Mouse (Mus musculus) spleen, postnatal 14 days (tissue): ENCODE results near the gene Lrrfip1.

Experiments
- DNase-seq, 2 experiments: peaks; one replicate each; pipeline ENCODE4 v3.0.0; 2021 to 2022; ENCODE audit warnings: low spot score in 2 of 2

The Lrrfip1 gene

DNA sequence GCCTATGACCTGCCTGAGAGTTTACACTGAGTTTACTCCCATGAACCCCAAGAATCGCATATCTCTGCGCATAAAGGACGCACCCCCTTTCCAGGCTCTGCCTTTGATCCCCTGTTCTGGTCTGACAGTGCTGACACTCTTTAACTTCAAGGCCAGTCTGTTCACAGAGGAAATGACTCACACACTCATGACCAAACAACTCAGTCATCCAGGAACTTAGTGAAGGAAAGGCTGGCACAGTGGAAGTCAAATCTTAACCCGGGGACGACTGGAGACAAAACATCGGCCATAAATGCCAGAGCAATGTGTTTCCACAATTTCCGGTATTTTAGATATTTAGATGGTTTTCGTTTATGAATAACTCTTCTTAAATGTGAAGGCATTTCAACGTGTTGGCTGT, 25.4 kb downstream of the Lrrfip1 start:
- no peak for DNase-seq

DNA sequence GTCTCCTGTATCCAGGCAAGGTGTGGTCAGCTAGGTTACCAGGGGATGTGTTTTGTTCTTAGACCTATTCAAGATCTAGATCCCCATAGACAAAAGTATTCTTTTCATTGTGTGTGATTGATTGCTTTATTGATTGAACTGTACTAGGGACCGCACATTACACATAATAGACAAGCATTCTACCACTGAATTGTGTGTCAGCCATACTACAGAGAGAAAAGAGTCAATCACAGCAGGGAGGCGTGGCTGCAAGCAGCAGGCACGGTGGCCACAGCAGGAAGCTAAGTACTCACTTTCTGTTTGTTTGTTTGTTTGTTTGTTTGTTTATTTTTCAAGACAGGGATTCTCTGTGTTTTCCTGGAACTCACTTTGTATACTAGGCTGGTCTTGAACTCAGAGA, 25.9 kb downstream of the Lrrfip1 start:
- no peak for DNase-seq

DNA sequence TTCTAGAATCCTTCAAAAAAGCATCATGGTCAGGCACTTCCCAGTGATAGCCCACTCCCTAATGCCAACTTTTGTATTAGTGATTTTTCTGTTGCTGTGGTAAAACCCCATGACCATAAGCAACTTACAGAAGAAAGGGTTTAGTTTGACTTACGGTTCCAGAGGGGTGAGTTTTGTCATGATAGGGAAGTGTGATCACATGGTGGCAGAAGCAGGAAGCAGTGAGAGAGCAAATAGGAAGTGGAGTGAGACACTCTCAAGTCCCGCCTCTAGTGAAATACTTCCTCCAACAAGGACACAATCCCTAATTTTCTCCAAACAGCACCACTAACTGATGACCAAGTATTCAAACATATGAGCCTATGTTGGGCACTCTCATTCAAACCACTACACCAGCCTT, 28.4 kb downstream of the Lrrfip1 start:
- no peak for DNase-seq

DNA sequence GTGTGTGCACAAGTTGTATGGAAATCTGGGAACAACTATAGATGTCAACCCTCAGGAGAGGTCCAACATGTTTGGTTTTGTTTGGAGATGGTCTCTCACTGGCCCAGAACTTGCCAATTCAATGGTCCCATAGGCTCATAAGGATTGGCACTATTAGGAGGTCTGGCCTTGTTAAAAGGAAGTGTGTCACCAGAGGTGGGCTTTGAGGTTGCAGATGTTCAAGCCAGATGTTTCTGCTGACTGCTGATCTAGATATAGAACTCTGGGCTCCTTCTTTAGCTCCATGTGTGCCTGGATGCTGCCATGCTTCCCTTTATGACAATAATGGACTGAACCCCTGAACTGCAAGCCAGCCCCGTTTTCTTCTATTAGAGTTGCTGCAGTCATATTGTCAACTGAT, 31.8 kb downstream of the Lrrfip1 start:
- no peak for DNase-seq

DNA sequence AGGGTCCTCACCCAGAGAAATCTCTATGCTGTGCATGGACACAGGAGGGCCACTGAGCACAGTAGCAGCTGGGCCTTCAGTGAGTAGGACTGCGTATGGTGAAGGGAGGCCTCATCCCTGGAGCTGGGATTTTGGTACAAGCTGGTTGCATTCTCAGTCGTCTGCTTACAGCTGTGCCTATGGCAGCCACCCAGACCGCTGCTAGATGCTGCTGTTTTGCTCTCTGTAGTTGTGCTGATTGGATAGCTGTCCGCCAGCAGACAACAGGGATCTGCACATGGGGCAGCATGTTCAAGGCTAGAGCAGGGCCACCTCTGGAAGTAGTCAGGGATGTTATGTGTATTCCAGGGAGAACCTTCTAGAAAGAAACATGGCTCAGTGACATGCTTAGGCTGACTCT, 33.0 kb downstream of the Lrrfip1 start:
- no peak for DNase-seq

DNA sequence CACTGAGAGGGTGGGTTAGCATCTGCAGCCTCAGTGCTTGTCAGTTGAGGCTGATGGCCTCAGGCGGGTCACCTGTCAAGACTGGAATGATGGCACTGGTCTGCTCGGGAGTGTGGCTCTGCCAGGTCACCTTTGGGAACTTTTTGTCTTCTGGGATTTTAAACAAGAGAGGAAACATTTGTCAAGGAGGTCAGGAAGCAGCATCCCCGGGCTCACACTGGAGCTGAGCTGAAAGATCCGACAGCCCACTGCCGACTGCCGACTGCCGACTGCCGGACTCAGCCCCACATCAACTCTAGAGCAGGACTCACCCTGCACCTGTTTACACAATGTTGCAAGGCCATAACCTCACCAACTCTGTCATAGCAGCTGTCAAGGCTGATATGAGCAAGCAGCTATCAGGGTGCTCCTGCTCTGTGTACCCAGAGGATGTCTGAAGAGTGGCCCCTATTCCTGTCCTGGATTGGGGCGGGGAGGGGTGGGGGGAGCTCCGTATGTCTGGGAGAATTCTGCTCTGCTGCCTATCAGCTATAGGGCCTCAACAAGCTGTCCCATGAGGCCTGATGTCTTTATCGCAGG, 33.9 kb downstream of the Lrrfip1 start:
- no peak for DNase-seq

DNA sequence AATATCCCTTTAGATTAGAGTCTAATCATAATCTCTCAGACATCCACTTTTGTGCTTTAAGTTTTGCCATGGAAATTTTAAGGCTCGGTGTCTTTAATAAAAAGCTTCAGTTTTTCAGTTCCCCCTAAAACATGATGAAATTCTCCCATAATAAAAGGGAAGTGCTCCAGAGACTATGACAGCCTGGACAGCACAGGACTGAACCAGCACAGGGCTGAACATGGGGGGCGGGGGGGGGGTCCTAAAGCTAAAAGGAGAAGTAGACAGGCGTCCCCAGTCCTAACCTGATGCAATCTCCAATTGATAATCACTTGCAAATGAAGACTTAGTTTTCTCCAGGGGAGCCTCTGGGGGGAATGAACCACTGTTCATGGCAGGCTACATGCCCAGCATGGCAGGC, 36.0 kb downstream of the Lrrfip1 start:
- no peak for DNase-seq

DNA sequence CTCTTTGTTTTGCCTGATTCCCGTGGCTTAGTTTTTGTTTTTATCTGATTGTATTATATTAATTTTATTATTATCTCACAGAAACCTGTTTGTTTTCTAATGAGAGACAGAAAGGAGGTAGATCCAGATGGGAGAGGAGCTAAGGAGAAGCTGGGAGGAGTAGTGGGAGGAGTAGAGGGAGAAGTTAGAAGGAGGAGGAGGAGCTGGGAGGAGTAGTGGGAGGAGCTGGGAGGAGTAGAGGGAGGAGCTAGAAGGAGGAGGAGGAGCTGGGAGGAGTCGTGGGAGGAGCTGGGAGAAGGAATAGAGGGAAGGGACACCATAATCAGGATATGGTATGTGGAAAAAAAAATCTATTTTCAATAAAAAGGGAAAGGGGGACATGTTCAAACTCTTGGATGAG, 36.7 kb downstream of the Lrrfip1 start:
- no peak for DNase-seq

DNA sequence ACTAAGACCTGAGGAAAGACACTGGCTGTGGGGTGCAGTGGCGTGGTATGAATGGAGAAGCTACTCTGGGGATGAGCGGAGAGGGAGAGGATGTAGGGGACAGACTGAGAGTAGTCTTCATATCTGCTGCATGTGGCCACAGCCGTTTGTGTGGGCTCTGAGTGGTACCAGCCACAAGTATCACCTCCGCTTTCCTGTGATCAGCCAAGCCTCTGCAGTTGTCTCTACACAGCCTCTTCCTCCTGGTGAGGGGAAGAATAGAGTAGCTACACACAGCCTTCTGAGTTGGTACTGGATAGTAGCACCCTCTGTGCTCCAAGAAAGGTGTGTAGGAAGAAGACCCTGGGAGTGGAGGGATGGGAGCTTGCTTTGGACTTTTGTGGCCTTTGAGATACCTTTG, 38.7 kb downstream of the Lrrfip1 start:
- no peak for DNase-seq

DNA sequence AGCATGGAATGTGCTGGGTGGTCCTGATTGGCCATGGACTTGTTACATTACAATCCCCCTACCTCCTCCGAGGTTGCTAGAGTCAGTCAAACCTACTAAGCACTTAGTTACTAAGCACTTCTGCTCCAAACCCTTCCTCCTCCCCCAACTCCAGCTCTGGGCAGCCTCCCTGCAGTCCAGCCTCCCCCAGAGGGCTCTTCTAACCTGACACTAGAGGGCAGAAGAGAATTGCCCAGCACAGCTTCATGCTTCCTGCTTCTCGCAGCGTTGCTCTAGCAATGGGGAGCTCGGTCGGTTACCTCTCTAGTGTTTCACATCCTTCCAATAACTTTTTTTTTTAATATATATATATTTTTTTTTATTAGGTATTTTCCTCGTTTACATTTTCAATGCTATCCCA, 39.5 kb downstream of the Lrrfip1 start:
- DNase-seq: no peak

DNA sequence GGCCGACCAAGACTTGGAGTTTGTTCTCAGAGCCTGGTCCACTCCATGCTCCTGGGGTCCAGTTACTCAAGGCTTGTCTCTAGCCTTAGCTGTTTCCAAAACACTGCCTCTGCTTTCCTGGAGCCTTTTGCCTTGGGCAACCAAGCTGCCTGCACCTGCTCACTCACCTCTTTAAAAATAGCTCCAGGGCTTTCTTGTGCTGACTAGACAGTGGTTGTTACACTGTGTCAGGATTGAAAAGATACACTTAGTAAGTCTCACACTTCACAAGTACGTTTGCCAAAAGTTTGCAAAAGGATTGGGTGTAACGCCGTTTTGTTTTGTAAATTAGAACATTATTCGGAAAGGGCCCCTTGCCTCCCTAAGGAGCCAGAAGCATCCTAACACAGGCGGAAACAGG, 40.0 kb downstream of the Lrrfip1 start:
- no peak for DNase-seq

DNA sequence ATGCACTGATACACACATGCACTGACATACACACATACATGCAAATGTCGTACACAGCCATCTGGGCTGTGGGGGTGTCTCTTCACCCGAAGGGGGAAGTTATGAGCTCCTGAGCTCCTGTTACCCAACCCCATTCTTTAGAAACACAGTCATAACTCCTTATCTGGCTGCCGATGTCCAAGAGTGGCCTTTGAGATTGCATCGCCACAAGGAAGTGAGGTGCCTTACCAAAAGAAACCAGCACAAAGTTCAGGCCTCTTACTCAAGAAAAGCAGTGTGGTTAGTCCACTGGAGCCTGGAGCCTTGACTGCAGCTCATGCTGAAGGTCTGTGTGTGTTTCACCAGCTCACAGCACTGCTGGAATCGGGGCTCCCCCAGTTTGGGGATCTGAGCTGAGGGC, 43.1 kb downstream of the Lrrfip1 start:
- no peak for DNase-seq

DNA sequence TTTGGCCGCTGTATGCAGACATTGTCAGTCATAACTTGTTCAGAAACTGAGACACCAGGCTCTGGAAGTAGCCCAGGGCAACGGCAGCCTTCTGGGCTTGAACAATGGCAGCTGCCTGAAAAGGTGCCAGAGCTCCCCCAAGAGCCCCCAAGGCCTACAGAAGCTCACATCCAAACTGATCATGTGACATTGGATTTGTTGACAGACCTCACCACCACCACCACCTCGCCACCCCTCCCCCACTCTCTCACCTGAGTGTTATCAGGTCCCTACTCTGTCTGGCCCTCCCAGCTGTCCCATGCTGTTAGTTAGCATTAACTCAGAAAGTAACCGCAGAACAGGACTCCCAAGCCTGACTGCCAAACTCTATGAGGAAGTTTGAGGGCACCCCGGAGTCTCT, 44.7 kb downstream of the Lrrfip1 start:
- no peak for DNase-seq

DNA sequence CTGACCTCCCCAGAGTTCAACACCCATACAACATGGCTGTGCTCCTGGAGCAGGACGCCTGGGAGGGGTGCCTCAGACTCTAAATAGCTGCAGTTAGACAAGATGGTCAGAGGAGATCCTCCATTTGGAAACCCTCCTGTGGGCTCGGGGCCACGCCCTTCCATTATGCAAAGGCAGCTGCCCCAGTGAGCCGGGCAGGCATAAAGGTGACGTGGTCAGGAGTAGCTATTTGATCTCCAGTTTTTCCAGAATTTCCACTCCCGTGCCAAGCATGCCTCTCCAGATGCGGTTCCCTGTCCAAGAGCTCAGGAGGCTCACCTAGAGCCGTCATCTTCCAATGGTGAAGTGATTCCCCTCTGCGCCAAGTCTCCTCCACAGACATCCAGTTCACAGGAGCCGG, 45.6 kb downstream of the Lrrfip1 start:
- no peak for DNase-seq

DNA sequence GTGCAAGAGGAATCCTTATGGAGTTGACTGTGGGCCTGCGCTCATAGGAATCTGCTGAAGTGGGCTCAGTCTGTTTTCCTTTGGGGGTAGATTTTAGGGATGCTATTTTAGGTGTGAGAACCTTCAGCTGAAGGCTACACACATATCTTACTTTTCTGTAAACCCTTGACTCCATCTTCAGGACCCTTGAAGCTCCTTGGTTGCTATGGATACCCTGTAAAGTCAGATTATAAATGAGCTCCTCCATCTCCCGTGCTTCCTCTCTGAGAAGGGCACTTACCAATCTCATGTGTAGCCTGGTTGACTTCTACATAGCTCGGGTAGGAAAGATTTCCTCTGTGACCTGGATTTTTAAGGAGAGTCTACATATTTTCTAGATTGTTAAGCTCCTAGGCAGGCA, 46.1 kb downstream of the Lrrfip1 start:
- DNase-seq: no peak

DNA sequence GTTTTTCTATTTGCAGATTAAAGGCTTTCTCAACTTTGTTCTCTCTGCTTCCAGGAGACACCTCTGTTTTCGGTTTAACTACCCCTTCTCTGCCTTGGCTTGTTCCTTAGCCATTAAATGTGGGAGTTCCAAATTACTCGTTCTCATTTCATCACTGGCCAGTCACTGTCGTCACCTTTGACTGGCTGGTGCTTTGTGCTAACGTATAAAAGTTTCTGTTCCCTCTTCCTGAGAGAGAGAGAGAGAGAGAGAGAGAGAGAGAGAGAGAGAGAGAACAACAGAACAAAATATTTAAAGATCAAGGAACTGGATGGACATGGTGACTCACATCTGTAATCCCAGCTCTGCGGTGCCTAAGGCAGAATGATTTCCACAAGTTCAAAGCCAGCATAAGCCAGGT, 47.7 kb downstream of the Lrrfip1 start:
- no peak for DNase-seq

DNA sequence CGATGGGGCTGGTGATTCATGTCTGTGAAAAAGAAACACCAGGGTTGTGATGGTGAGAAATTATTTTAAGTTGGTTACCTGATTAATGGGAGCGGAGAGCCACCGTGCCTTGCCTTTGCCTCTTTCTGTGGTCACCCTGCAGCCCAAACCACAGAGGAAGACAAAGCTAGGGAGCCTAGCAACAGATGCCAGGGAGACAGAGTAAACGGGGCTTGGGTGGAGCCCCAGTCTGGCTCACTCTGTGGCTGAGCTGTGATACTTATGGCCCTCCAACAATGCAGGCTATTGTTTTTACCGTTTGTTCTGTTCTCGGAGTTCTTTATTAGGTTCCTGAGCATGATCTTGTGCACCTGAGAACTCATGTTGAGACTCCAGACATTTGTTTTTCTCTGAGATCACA, 50.8 kb downstream of the Lrrfip1 start:
- DNase-seq: no peak

DNA sequence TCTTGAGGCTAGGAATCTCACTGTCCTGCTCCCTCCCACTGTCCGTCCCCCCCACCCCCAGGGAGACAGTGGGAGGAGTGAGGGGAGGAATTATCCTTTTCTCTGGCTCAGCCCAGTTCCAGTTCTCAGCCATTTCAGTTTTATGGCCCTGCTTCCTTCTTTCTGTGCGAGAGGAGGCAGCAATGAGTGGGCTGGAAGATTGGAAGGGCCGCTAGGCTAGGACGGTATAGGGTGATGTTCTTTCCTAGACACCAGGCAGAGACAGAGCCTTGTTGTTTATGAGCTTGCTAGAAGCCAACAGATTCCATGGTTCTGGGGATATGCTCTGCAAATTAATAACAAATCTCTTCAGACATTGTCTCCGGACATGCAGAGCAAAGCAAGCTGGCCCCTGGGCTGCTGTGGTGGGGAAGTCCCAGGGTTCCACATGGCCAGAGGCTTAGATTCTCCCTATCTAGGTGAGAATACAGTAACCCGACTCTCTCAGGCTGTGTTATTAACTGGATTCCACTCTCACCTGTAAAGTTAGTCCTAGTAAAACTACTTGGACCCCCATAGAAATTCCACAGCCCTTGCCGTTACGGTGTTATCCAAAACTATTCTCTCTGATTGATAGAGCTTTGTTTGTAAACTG, 53.0 kb downstream of the Lrrfip1 start:
- DNase-seq: no peak

DNA sequence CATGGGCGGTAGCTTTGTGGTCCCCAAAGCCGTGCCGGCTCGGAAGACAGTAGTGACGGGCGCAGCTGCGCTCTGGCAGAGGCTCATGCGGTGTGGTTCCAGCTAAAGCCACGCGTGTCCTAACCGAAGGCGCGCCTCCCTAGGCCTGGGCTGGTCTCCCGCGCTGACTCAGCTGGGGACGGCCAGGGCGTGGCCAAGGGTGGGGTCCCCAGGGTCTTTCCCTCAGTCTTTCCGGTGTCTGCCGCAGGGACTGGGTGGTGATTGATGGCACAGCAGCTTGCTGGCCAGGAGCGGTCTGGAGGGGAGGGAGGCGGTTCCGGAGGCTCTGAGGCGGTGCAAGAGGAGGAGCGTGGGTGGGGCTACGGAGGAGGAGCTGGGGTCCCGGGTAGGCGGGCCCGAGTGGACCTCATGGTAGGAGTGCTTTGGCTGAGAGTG, 54.2 kb downstream of the Lrrfip1 start:
- DNase-seq: peak; percentile 77 to 82

DNA sequence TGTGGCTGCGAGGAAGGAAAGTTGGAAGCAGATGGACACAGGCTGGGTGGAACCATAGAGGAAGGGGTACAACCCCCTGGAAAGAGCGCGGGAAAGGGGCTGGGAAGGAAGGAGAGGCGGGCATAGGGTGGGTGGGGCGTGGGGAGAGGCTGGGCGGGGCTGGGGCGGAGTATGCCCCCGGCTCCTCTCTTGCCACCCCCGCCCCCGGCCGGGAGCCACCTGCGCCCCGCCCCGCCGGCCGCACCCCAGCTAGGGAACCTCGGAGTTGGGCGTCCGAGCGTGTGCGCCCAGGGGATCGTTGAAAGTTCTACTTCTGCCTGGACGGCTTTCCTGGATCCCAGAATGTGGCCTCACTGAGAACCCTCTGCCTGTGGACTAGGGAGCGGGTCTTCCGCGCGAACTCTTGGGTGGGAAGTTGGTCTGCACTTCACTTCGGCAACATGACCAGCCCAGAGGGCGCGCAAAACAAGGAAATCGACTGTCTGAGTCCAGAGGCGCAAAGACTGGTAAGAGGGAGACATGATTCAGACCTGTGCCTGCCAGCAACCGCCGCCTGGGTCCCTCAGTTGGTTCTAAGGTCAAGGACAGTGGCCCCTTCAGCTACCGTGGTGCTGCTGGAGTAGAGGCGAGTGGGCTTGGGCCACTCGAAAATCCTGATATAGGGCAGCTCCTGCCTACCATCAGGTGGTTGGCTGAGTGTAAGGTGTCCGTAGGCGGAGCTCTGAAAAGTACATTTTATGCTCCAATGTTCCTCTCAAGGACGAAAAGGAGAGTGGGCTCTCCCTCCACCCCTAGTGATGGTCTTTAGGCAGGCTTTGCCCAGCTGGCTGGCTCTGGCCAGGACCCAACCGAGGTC, 54.9 kb downstream of the Lrrfip1 start:
- DNase-seq: peak; percentile 61 to 68

DNA sequence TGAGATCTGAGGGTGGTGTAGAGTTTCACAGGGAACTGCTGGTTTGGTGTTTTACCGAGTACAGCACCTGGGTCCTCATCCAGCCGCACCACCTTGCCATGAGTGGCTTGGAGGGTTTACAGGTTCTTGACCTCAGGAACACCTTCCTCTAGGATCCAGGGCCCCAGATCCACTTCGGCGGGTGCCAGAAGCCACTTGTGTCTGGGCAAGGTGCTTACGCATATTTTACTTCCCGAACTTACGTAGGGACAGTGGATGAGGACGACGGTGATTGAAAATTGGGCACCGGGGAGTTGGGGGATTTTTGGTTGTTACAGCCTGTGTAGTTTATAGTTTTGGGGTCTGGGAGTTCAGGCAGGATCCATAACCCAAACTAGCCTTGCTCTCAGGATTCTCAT, 55.5 kb downstream of the Lrrfip1 start:
- DNase-seq: no peak

DNA sequence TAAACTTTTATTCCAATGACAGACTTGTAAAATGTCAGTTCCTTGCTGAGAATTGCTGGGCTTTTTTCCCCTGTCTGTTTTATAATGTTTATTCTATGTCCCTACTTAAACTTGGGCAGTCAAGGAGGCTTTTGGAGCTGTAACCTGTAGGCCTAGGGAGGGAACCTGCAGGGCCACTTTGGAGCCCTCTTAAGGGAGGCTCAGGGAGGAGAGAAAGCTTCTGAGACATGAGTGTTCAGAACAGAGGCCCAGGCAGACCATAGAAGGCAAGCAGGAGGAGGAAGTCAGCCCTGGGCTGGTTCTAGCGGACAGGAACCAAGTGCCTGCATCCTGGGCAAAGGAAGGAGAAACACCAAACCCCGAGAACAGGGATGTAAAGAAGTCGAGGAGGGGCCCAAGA, 56.3 kb downstream of the Lrrfip1 start:
- no peak for DNase-seq

DNA sequence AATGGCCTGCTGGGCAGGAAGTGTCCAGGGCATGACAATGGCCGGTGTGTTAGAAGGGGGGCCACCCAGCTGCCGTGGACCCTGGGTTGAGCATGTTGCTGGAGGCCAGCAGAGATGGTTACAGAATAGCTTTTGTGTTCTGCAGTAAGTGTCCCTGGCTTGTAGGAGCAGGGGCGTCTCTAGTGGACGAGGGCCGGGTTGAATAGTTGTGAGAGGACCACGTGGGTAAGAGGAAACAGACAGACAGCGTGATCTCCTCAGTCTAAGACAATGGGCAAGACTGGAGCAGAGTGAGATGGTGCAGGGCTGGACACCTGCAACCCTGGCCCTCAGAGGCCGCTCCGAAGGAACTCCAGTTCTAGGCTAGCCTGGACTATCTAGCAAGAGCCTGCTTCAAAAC, 57.2 kb downstream of the Lrrfip1 start:
- no peak for DNase-seq
